Mouse (Mus musculus): ENCODE measurements around the gene Sept9.
"Not testable (repeated sequence)": the region's sequence is repeated elsewhere in the genome, so short reads cannot be mapped to it uniquely, and the experiment has no call there.

Sept9 gene

GRCm38 (mm10) chr11:117313446-117313845 is 114.0 kb downstream of the Sept9 start:
- DNase-seq (ENCODE audit: low spot score): no peak

GRCm38 (mm10) chr11:117314026-117314425 is 114.6 kb downstream of the Sept9 start:
- DNase-seq (ENCODE audit: low spot score): peak; percentile 48

GRCm38 (mm10) chr11:117314520-117314919 is 115.1 kb downstream of the Sept9 start:
- no peak for DNase-seq (ENCODE audit: low spot score)

- DNase-seq (ENCODE audit: low spot score): peak; percentile 55
Measured at GRCm38 (mm10) chr11:117315309-117315708, 115.8 kb downstream of the Sept9 start.

- peak; percentile 58 for DNase-seq (ENCODE audit: low spot score)
Measured at GRCm38 (mm10) chr11:117316441-117317331, 117.2 kb downstream of the Sept9 start.

GRCm38 (mm10) chr11:117317429-117318101 is 118.1 kb downstream of the Sept9 start:
- DNase-seq (ENCODE audit: low spot score): no peak

- no peak for DNase-seq (ENCODE audit: low spot score)
Measured at GRCm38 (mm10) chr11:117318202-117318601, 118.7 kb downstream of the Sept9 start.

- no peak for DNase-seq (ENCODE audit: low spot score)
Measured at GRCm38 (mm10) chr11:117318731-117319542, 119.5 kb downstream of the Sept9 start.

- DNase-seq (ENCODE audit: low spot score): peak; percentile 77
Measured at GRCm38 (mm10) chr11:117319543-117320335, 120.3 kb downstream of the Sept9 start.

- no peak for DNase-seq (ENCODE audit: low spot score)
Measured at GRCm38 (mm10) chr11:117320482-117320881, 121.0 kb downstream of the Sept9 start.

- no peak for DNase-seq (ENCODE audit: low spot score)
Measured at GRCm38 (mm10) chr11:117321311-117321971, 122.0 kb downstream of the Sept9 start.

GRCm38 (mm10) chr11:117322311-117322710 is 122.8 kb downstream of the Sept9 start:
- DNase-seq (ENCODE audit: low spot score): no peak

GRCm38 (mm10) chr11:117322730-117323579 is 123.5 kb downstream of the Sept9 start:
- no peak for DNase-seq (ENCODE audit: low spot score)

- DNase-seq (ENCODE audit: low spot score): no peak
Measured at GRCm38 (mm10) chr11:117323976-117324574, 124.6 kb downstream of the Sept9 start.

GRCm38 (mm10) chr11:117324718-117325117 is 125.3 kb downstream of the Sept9 start:
- DNase-seq (ENCODE audit: low spot score): not testable (repeated sequence)

GRCm38 (mm10) chr11:117325131-117325467 is 125.6 kb downstream of the Sept9 start:
- DNase-seq (ENCODE audit: low spot score): no peak

GRCm38 (mm10) chr11:117325468-117326139 is 126.1 kb downstream of the Sept9 start:
- DNase-seq (ENCODE audit: low spot score): peak; percentile 85

- DNase-seq (ENCODE audit: low spot score): no peak
Measured at GRCm38 (mm10) chr11:117326140-117326725, 126.8 kb downstream of the Sept9 start.
